Mouse (Mus musculus) adrenal gland, adult 2 months (tissue): ENCODE measurements around the gene Itga6. TPM values are rescaled to one million over a fixed set of nuclear protein-coding genes. Genes with fewer than 3 reads are reported as not detected.
"Not testable (repeated sequence)": the region's sequence is repeated elsewhere in the genome, so short reads cannot be mapped to it uniquely, and the experiment has no call there.

Source experiments
- DNase-seq: peaks from one replicate; pipeline ENCODE4 v3.0.0; 2021
- polyA plus RNA-seq: library from polyadenylated mRNA; depleted of rRNA; stranded (reverse); fragments of >200 nt; gene quantifications from 2 replicates; pipeline ENCODE4 v1.2.3, GENCODE M21; 2012; rRNA removed
- total RNA-seq, 2 experiments: library from RNA; stranded (reverse); gene quantifications; 2 replicates each; pipeline ENCODE4 v1.2.3; 2021

The Itga6 gene
- total and polyA plus RNA-seq, 3 experiments: 28.1 to 177 (median 125) TPM

GRCm38 (mm10) chr2:71892741-71893349 is 147.4 kb downstream of the Itga6 start:
- peak; percentile 22 for DNase-seq

- DNase-seq: no peak
These were observed 150.3 kb downstream of the Itga6 start for GRCm38 (mm10) chr2:71895596-71896286.

GRCm38 (mm10) chr2:71897420-71897819 is 152.0 kb downstream of the Itga6 start:
- no peak for DNase-seq

GRCm38 (mm10) chr2:71898335-71898856 is 153.0 kb downstream of the Itga6 start:
- no peak for DNase-seq

- no peak for DNase-seq
These were observed 154.5 kb downstream of the Itga6 start for GRCm38 (mm10) chr2:71899886-71900285.

GRCm38 (mm10) chr2:71905154-71905553 is 159.7 kb downstream of the Itga6 start:
- no peak for DNase-seq

GRCm38 (mm10) chr2:71906356-71906755 is 160.9 kb downstream of the Itga6 start:
- not testable (repeated sequence) for DNase-seq

Other genes with a start within 250 kb of the Itga6 start
- gene Dlx1, start 217.5 kb upstream of the Itga6 start, total RNA-seq: under 1 TPM; 0.14 to 0.31 TPM
- 0.26 and 1.2 TPM in 2 replicates for gene Dlx1, start 217.5 kb upstream of the Itga6 start, polyA plus RNA-seq
- under 1 TPM; 0.26 to 0.28 TPM for gene Dlx2, start 198.9 kb upstream of the Itga6 start, total RNA-seq
- gene Dlx2, start 198.9 kb upstream of the Itga6 start, polyA plus RNA-seq: 0.54 and 0.80 TPM in 2 replicates
- gene Pdk1, start 127.6 kb downstream of the Itga6 start, total RNA-seq: 10 to 100 TPM; 27.1 to 49.2 TPM
- gene Pdk1, start 127.6 kb downstream of the Itga6 start, polyA plus RNA-seq: 51.6 and 89.4 TPM in 2 replicates
- 100 to 1,000 TPM; 109 to 271 TPM for gene Rapgef4, start 235.6 kb downstream of the Itga6 start, total RNA-seq
- gene Rapgef4, start 235.6 kb downstream of the Itga6 start, polyA plus RNA-seq: 81.1 and 137 TPM in 2 replicates